Mouse (Mus musculus): Measurements from ENCODE around the gene Csf3. TPM values are rescaled to one million over a fixed set of nuclear protein-coding genes. Genes with fewer than 3 reads are reported as not detected.

The Csf3 gene
- polyA plus RNA-seq, 1 experiment from 2014 or later, result not detected

- H3K27me3 ChIP-seq (ENCODE audit: control insufficient read depth, insufficient read depth, low read length), result no peaks in the 10 kb centered on the region
- H3K4me2 ChIP-seq (ENCODE audit: low read depth, low read length), result peak overlapping the region; percentile 70
- no peaks in the 10 kb centered on the region for H3K9me3 ChIP-seq (ENCODE audit: control insufficient read depth, low read length)
- under 1% methylated on average over 65 of the region's 86 CpGs for WGBS
- ATAC-seq (ENCODE audit: low read depth), result peak; percentile 64
- peaks cover 55% of the 10 kb centered on the region for H3K4me1 ChIP-seq (ENCODE audit: control insufficient read depth, insufficient read depth, low read length)
- peak overlapping the region; percentile 97 for H3K27ac ChIP-seq (ENCODE audit: low read depth, low read length)
- H3K9ac ChIP-seq (replicated peaks; ENCODE audit: low read depth, low read length), result peak overlapping the region; percentile 98
- no peaks in the 10 kb centered on the region for H3K36me3 ChIP-seq (ENCODE audit: control insufficient read depth, insufficient read depth, low read length)
- H3K4me3 ChIP-seq (ENCODE audit: low read depth, low read length), result peak overlapping the region; percentile 87
Observed at GRCm38 (mm10) chr11:98741622-98742396, 40.7 kb downstream of the Csf3 start.

GRCm38 (mm10) chr11:98742397-98743291 lies 41.6 kb downstream of the Csf3 start:
- WGBS, result 2% methylated on average over 19 of the region's 21 CpGs
- Histone ChIP-seq H3K27ac (ENCODE audit: low read depth, low read length) (peak overlapping the region; percentile 97), H3K4me1 (ENCODE audit: control insufficient read depth, insufficient read depth, low read length) (peaks cover 61% of the 10 kb centered on the region), H3K4me3 (ENCODE audit: low read depth, low read length) (peak overlapping the region; percentile 87), H3K9ac (replicated peaks; ENCODE audit: low read depth, low read length) (peak overlapping the region; percentile 98), H3K27me3 (ENCODE audit: control insufficient read depth, insufficient read depth, low read length) (no peaks in the 10 kb centered on the region), H3K9me3 (ENCODE audit: control insufficient read depth, low read length) (no peaks in the 10 kb centered on the region), H3K4me2 (ENCODE audit: low read depth, low read length) (peak overlapping the region; percentile 70), H3K36me3 (ENCODE audit: control insufficient read depth, insufficient read depth, low read length) (no peaks in the 10 kb centered on the region)
- ATAC-seq (ENCODE audit: low read depth), result peak; percentile 26; the same call in 1 of the 2 replicates

- 6% methylated on average over 9 of the region's 9 CpGs for WGBS
- peak overlapping the region; percentile 98 for H3K9ac ChIP-seq (replicated peaks; ENCODE audit: low read depth, low read length)
- H3K36me3 ChIP-seq (ENCODE audit: control insufficient read depth, insufficient read depth, low read length), result no peaks in the 10 kb centered on the region
- peak overlapping the region; percentile 70 for H3K4me2 ChIP-seq (ENCODE audit: low read depth, low read length)
- H3K4me1 ChIP-seq (ENCODE audit: control insufficient read depth, insufficient read depth, low read length), result peaks cover 66% of the 10 kb centered on the region
- H3K27me3 ChIP-seq (ENCODE audit: control insufficient read depth, insufficient read depth, low read length), result no peaks in the 10 kb centered on the region
- no peaks in the 10 kb centered on the region for H3K9me3 ChIP-seq (ENCODE audit: control insufficient read depth, low read length)
- peak overlapping the region; percentile 97 for H3K27ac ChIP-seq (ENCODE audit: low read depth, low read length)
- peak overlapping the region; percentile 87 for H3K4me3 ChIP-seq (ENCODE audit: low read depth, low read length)
- no peak for ATAC-seq (ENCODE audit: low read depth)
Observed at GRCm38 (mm10) chr11:98743655-98744345, 42.7 kb downstream of the Csf3 start.

GRCm38 (mm10) chr11:98744456-98745019 lies 43.5 kb downstream of the Csf3 start:
- Histone ChIP-seq H3K27me3 (ENCODE audit: control insufficient read depth, insufficient read depth, low read length) (no peaks in the 10 kb centered on the region), H3K4me3 (ENCODE audit: low read depth, low read length) (peak overlapping the region; percentile 87), H3K36me3 (ENCODE audit: control insufficient read depth, insufficient read depth, low read length) (no peaks in the 10 kb centered on the region), H3K9ac (replicated peaks; ENCODE audit: low read depth, low read length) (peak overlapping the region; percentile 98; the same call in 1 of the 2 replicates), H3K9me3 (ENCODE audit: control insufficient read depth, low read length) (no peaks in the 10 kb centered on the region), H3K4me2 (ENCODE audit: low read depth, low read length) (peak overlapping the region; percentile 70), H3K4me1 (ENCODE audit: control insufficient read depth, insufficient read depth, low read length) (peaks cover 72% of the 10 kb centered on the region), H3K27ac (ENCODE audit: low read depth, low read length) (peak overlapping the region; percentile 97)
- WGBS, result 42% methylated on average over 7 of the region's 7 CpGs
- ATAC-seq (ENCODE audit: low read depth), result no peak

GRCm38 (mm10) chr11:98745932-98746853 lies 45.1 kb downstream of the Csf3 start:
- ATAC-seq (ENCODE audit: low read depth), result no peak
- WGBS, result 40% methylated on average over 12 of the region's 12 CpGs

GRCm38 (mm10) chr11:98746855-98747693 lies 46.0 kb downstream of the Csf3 start:
- no peaks in the 10 kb centered on the region for H3K36me3 ChIP-seq (ENCODE audit: control insufficient read depth, insufficient read depth, low read length)
- WGBS, result 4% methylated on average over 19 of the region's 19 CpGs
- peak overlapping the region; percentile 50 for H3K27ac ChIP-seq (ENCODE audit: low read depth, low read length)
- peak; percentile 47; the same call in 1 of the 2 replicates for ATAC-seq (ENCODE audit: low read depth)
- no peaks in the 10 kb centered on the region for H3K27me3 ChIP-seq (ENCODE audit: control insufficient read depth, insufficient read depth, low read length)
- no peaks in the 10 kb centered on the region for H3K9me3 ChIP-seq (ENCODE audit: control insufficient read depth, low read length)
- H3K4me1 ChIP-seq (ENCODE audit: control insufficient read depth, insufficient read depth, low read length), result peaks cover 82% of the 10 kb centered on the region
- H3K4me3 ChIP-seq (ENCODE audit: low read depth, low read length), result peak overlapping the region; percentile 11; the same call in 1 of the 2 replicates
- H3K4me2 ChIP-seq (ENCODE audit: low read depth, low read length), result peak overlapping the region; percentile 70
- 0 out of 2 replicates have a peak overlapping the region, but pooled peaks have one; percentile 25 for H3K9ac ChIP-seq (replicated peaks; ENCODE audit: low read depth, low read length)

More at GRCm38 (mm10) chr11:98745932-98746853, 45.1 kb downstream of the Csf3 start:
- peak overlapping the region; percentile 70 for H3K4me2 ChIP-seq (ENCODE audit: low read depth, low read length)
- no peaks in the 10 kb centered on the region for H3K36me3 ChIP-seq (ENCODE audit: control insufficient read depth, insufficient read depth, low read length)
- H3K27me3 ChIP-seq (ENCODE audit: control insufficient read depth, insufficient read depth, low read length), result no peaks in the 10 kb centered on the region
- H3K9me3 ChIP-seq (ENCODE audit: control insufficient read depth, low read length), result no peaks in the 10 kb centered on the region
- H3K4me1 ChIP-seq (ENCODE audit: control insufficient read depth, insufficient read depth, low read length), result peaks cover 73% of the 10 kb centered on the region
- H3K4me3 ChIP-seq (ENCODE audit: low read depth, low read length), result peak overlapping the region; percentile 11; the same call in 1 of the 2 replicates
- H3K9ac ChIP-seq (replicated peaks; ENCODE audit: low read depth, low read length), result peak overlapping the region; percentile 32; the same call in 1 of the 2 replicates
- peak overlapping the region; percentile 50; the same call in 1 of the 2 replicates for H3K27ac ChIP-seq (ENCODE audit: low read depth, low read length)

- WGBS, result 10% methylated on average over 6 of the region's 6 CpGs
- H3K9ac ChIP-seq (replicated peaks; ENCODE audit: low read depth, low read length), result peak overlapping the region; percentile 63
- peak overlapping the region; percentile 93 for H3K27ac ChIP-seq (ENCODE audit: low read depth, low read length)
- no peaks in the 10 kb centered on the region for H3K27me3 ChIP-seq (ENCODE audit: control insufficient read depth, insufficient read depth, low read length)
- peak overlapping the region; percentile 0; the same call in 1 of the 2 replicates for H3K4me3 ChIP-seq (ENCODE audit: low read depth, low read length)
- H3K4me2 ChIP-seq (ENCODE audit: low read depth, low read length), result peak overlapping the region; percentile 70
- H3K36me3 ChIP-seq (ENCODE audit: control insufficient read depth, insufficient read depth, low read length), result no peaks in the 10 kb centered on the region
- no peaks in the 10 kb centered on the region for H3K9me3 ChIP-seq (ENCODE audit: control insufficient read depth, low read length)
- peaks cover 89% of the 10 kb centered on the region for H3K4me1 ChIP-seq (ENCODE audit: control insufficient read depth, insufficient read depth, low read length)
- ATAC-seq (ENCODE audit: low read depth), result no peak
Observed at GRCm38 (mm10) chr11:98747804-98748505, 46.9 kb downstream of the Csf3 start.

All from neural tube, embryonic 14.5 days (tissue).